Mouse (Mus musculus) brain, embryonic 18.5 days (tissue): ENCODE data around the gene Ftl1.
A peak's percentile ranks its signal among the peaks of the same experiment; 100 is the strongest.
"Not testable (repeated sequence)": the region's sequence is repeated elsewhere in the genome, so short reads cannot be mapped to it uniquely, and the experiment has no call there.

Experiments used
- DNase-seq: peaks from one replicate; pipeline ENCODE4 v3.0.0-alpha.2; 2012; ENCODE audit warnings: low read depth, low spot score

The Ftl1 gene

GRCm38 (mm10) chr7:45459564-45460140, at the start of gene Ftl1:
TSS of gene Ftl1 (minus strand) at chr7:45459884.
- DNase-seq, result peak; percentile 99

GRCm38 (mm10) chr7:45509181-45509882, 49.6 kb upstream of the Ftl1 start:
- DNase-seq, result no peak

GRCm38 (mm10) chr7:45508561-45508960, 48.9 kb upstream of the Ftl1 start:
- no peak for DNase-seq

- DNase-seq, result no peak
Observed at GRCm38 (mm10) chr7:45507583-45507982, 47.9 kb upstream of the Ftl1 start.

GRCm38 (mm10) chr7:45498427-45498826, 38.7 kb upstream of the Ftl1 start:
- no peak for DNase-seq

GRCm38 (mm10) chr7:45494548-45494947, 34.9 kb upstream of the Ftl1 start:
- no peak for DNase-seq

DNA sequence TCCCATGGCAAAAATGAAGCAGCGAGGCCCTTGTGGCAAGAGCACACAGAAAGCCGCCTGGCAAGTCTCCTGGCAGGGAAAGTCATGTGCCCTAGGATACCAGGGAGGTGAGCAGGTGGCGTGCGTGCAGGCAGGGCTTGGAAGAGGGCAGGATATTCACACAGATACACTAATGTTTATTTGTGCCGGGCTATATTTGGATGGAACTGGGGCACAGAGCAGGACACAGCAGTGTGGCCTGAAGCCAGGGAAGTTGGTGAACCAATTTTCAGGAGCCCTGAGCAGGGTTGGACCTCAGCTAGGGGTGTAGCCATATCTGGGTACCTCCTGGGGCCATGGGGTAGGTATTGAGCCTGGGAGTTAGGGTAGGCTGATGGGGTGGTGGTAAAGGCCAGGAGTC, 33.3 kb upstream of the Ftl1 start:
- DNase-seq, result no peak

DNA sequence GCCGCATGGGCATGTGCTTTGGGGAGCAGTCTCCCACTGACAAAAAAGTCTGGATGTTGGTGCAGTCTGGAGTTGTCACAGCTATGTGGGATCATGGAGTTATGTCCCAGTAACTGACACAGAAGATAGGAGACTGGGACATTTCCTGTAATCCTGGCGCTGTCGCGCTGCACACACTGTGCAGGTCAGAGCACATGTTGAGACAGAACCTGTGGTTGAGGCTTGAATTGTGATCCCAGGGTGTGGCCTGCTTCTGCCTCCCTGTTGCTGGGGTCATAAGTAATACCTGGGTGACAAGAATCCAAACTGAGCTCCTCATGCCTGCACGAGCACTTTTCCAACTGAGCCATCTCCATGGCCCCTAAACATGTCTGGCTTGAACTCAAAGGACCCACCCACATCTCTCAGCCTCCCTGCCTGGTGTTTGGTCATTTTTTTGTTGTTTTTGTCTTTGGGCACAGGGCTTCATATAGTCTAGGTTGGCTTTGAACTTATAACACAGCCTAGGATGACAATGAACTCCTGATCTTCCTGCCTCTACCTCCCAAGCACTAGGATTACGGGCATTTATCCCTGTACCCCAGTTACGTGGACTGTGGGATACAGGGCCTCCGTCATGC, 32.7 kb upstream of the Ftl1 start:
- DNase-seq, result no peak

- no peak for DNase-seq
Observed at GRCm38 (mm10) chr7:45491264-45491663, 31.6 kb upstream of the Ftl1 start.

DNA sequence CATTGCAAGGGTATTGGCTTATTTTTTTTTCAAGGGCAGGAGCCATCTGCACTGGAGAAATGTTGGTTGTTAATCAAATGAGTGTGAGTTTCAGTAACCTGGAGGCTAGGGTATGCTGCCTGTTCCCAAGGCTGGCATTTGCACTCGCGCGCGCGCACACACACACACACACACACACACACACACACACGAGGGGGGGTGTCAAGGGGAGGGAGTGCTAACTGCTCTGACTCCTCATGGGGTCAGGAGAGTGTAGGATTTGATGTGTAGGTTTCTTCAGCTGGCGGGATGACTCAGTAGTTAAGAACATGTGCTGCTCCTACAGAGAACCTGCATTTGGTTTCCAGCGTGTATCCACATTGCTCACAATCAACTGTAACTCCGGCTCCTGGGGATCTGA, 31.1 kb upstream of the Ftl1 start:
- no peak for DNase-seq

DNA sequence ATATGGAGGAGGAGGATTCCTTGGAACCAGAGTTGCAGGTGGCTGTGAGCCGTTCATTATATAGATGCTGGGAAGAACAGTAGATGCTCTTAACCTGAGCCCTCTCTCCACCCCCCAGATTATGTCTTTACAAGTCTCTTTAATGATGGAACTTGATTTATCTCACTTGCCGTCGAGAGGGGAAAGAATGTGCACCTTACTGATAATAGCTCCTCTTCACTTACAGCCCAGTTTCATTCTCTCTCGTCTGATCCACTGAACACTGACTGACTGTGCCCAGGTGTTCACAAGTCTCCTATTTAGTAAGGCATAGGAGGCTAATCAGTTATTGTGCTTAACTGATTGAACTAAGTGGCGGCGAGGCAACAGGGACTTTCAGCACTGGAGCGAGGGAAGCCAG, 29.9 kb upstream of the Ftl1 start:
- no peak for DNase-seq

DNA sequence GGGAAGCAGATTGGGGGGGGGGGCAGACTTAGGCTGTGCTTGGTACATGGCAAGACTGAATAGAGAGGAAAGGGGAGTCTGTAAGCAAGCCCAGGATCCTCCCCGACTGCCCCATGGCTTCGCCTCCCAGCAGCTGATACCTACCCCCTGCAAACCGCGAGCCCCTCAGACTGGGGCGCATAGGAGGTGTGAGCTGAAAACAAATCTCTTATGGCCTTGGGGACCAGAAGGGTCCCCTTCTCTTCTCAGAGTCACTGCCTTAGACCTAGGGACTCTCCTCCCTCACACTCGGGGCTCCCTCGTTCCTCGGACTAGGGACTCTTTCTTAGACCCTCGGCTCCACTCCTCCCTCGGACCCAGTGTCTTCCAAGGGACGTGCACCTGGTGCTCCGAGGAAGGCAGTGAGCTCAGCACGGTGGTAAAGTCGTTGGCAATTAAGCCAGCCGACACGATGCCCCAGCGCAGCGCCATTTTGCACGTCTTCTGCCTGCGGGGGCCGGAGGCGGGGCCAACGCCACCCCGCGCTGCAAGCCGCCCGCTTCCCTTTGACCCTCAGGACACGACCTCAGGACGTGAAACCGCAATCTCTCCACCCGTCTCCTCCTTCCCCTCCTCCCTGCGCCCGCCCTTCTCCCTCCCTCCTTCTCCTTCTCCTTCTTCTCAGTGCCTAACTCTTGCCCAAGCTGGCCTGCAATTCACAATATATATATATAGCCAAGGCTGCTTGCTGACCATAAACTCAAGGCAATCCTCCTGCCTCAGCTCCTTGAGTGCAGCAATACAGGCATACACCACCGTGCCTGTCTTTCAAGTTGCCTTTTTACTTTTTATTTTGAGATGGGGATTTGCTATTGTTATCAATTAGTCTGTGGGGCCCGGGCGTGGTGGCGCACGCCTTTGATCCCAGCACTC, 28.9 kb upstream of the Ftl1 start, which contains the start of gene Dhdh:
Gene Dhdh, minus strand, starts transcription at position 513 of the 912 bp plus-strand sequence.
- DNase-seq, result no peak

GRCm38 (mm10) chr7:45487861-45488292, 28.2 kb upstream of the Ftl1 start:
- no peak for DNase-seq

GRCm38 (mm10) chr7:45486761-45487415, 27.2 kb upstream of the Ftl1 start, which contains the start of gene Gm45808:
TSS of gene Gm45808 (minus strand) at chr7:45486811.
- DNase-seq, result no peak

GRCm38 (mm10) chr7:45486158-45486557, 26.5 kb upstream of the Ftl1 start:
- no peak for DNase-seq

- not testable (repeated sequence) for DNase-seq
Observed at GRCm38 (mm10) chr7:45484985-45485384, 25.3 kb upstream of the Ftl1 start.

DNA sequence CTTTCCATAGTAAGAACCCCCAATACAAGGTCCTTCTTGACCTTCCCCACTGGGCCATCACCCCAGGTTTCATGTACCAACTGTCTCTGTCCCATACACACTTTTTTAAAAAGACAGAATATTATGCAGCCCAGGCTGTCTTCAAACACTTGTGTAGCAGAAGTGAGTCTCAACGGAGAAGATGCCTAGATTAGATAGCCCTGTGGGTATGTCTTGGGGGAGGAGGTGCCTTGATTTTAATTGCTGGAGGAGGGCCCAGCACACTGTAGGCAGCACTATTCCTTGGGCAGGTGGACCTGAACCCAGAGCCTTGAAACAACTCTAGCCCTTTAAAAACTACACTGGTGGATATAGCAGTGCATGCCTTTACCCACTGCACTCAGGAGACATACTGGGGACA, 22.5 kb upstream of the Ftl1 start:
- DNase-seq, result no peak

DNA sequence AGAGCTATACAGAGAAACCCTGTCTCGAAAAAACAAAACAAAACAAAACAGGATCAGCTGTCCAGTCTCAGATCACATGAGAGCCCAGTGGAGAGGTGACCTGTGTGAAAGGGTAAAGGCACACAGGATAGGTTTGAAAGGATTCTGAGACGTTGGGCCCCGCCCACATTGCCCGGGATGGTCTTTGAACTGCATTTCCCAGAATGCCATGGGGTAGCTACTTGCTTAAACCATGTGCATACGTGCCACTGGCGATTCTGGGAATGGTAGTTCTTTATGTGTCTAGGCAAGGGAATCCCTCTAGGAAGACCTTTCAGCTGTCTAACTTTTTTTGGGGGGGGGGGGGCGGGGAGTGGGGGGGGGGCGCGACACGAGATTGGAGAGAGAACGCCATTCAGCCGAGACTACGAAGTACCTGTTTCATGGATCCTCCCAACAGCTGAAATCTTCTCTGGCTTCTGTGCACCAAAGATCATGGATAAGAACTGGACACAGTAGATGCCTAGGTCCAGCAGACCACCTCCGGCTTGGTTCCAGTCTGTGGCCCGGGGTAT, 21.8 kb upstream of the Ftl1 start, which contains the start of gene Tulp2:
Gene Tulp2, plus strand, starts transcription at position 504 of the 554 bp plus-strand sequence.
- DNase-seq, result no peak

GRCm38 (mm10) chr7:45480310-45480709, 20.6 kb upstream of the Ftl1 start:
- not testable (repeated sequence) for DNase-seq

DNA sequence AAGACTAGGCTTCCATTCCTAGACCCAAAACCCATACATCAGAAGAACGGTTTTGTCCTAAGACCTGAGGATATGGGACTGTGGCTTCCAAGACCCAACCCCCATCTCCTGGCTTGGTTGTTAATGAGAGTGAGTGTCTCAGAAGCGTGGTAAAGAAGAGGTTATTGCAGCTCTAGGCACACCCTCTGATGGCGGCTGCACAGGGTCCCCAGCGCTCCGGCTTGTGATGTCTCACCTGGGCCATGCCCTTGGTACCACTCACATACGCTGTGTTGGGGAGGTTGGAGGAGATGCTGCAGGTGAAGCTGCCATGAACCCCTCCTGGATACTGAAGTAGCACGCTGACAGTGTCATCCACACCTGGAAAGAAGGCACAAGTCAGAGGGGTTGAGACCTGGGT, 19.1 kb upstream of the Ftl1 start:
- no peak for DNase-seq

DNA sequence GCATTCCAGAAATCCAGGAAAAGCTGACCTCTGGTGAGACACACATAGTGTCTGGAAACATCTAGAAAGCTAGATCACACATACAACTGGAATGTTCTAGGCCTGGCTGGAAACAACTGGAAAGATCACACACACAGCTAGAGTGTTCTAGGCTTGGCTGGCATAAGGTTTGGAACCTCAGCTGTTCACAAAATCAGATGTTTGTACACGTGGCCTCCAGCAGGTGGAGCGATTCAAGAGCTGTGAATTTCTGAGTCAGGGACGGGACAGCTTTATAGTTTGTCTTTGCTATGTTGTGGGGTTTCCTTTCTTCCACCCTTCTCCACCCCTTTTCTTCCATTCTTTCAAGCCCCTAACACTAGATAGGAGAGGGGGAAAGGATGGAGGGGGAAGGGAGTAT, 17.3 kb upstream of the Ftl1 start:
- no peak for DNase-seq
